Mouse (Mus musculus) hematopoietic multipotent progenitor cell, adult 10-12 weeks (in vitro differentiated cells): Measurements from ENCODE around the gene Gm5485. TPM values are rescaled to one million over a fixed set of nuclear protein-coding genes. Genes with fewer than 3 reads are reported as not detected.

Experiments used
- polyA plus RNA-seq: library from polyadenylated mRNA; stranded (reverse); fragments of >175 nt; gene quantifications from 2 replicates; pipeline ENCODE4 v1.2.3, GENCODE M21; 2012; ENCODE audit warnings: low replicate concordance

Gene Gm5485
- not detected in 2 replicates for polyA plus RNA-seq

GRCm38 (mm10) chr16:48412246-48412645 is at the start of gene Gm5485:
Gm5485 (minus strand) TSS chr16:48412416.

DNA sequence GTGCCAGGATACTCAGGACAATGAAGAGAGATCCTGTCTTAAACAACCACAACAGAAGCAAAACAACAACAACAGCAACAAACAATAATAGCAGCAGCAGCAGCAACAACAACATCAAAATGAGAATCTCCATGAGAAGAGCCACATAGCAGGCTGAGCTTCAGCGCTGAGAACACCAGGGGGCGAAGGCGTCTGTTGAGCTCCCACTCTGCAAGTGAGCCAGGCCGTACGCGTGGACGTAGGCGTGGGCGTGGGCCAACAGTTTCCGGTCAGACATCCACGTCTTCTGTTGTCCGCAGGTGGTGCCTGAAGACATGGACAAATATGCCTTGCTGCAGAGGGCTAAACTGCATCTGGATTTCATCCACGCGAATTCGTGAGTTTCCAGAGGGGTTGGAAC is 18.8 kb upstream of the Gm5485 start, which contains the start of gene Morc1:
Gene Morc1, plus strand, starts transcription at position 211 of the 400 bp plus-strand sequence.

Other genes starting within 250 kb of the Gm5485 start
- gene Dppa4, start 128.7 kb downstream of the Gm5485 start, polyA plus RNA-seq = not detected in 2 replicates
- not detected in 2 replicates for gene Dppa2, start 108.5 kb downstream of the Gm5485 start, polyA plus RNA-seq
- gene Morc1, start 18.8 kb upstream of the Gm5485 start, polyA plus RNA-seq = not detected in 2 replicates